Mouse (Mus musculus) embryonic facial prominence, embryonic 14.5 days (tissue): Measurements from ENCODE around the gene Cdc42ep2. TPM values are rescaled to one million over a fixed set of nuclear protein-coding genes. Genes with fewer than 3 reads are reported as not detected.
"Not testable (repeated sequence)": the region's sequence is repeated elsewhere in the genome, so short reads cannot be mapped to it uniquely, and the experiment has no call there.

Experiments
- ATAC-seq: fragments of 200-750 bp; cut with Nextera tagmentation; 2 replicates; pipeline ENCODE4 v1.8.0; 2017; ENCODE audit warnings: low read depth, moderate number of reproducible peaks, moderate TSS enrichment
- DNase-seq: peaks from one replicate; pipeline ENCODE4 v3.0.0-alpha.2; 2015; ENCODE audit warnings: low spot score
- H3K27ac ChIP-seq: fragments of 300-500 bp; sonication (generic); replicated peaks from 2 replicates; pipeline ENCODE4 v1.5.1; 2014; ENCODE audit warnings: low read depth, mild to moderate bottlenecking, low read length, moderate library complexity
- H3K27me3 ChIP-seq: fragments of 300-500 bp; sonication (generic); replicated peaks from 2 replicates; pipeline ENCODE4 v1.6.1; 2014; ENCODE audit warnings: low read length; ENCODE audit not compliant: control insufficient read depth, insufficient read depth
- H3K36me3 ChIP-seq: fragments of 300-500 bp; sonication (generic); 2 replicates; pipeline ENCODE4 v1.6.1; 2014; ENCODE audit warnings: low read length, mixed read lengths; ENCODE audit not compliant: control insufficient read depth, insufficient read depth
- H3K4me1 ChIP-seq: fragments of 300-500 bp; sonication (generic); 2 replicates; pipeline ENCODE4 v1.6.1; 2014; ENCODE audit warnings: antibody characterized with exemption, low read length; ENCODE audit not compliant: control insufficient read depth, insufficient read depth
- H3K4me2 ChIP-seq: fragments of 300-500 bp; sonication (generic); 2 replicates; pipeline ENCODE4 v1.6.1; 2014; ENCODE audit warnings: low read depth, mild to moderate bottlenecking, low read length, moderate library complexity, mixed read lengths
- H3K4me3 ChIP-seq: fragments of 300-500 bp; sonication (generic); 2 replicates; pipeline ENCODE4 v1.5.1; 2014; ENCODE audit warnings: low read depth, mild to moderate bottlenecking, low read length
- H3K9ac ChIP-seq: fragments of 300-500 bp; sonication (generic); 2 replicates; pipeline ENCODE4 v1.6.1; 2014; ENCODE audit warnings: low read depth, mild to moderate bottlenecking, low read length, moderate library complexity, mixed read lengths
- H3K9me3 ChIP-seq: fragments of 300-500 bp; sonication (generic); 2 replicates; pipeline ENCODE4 v1.6.1; 2016; ENCODE audit warnings: low read length; ENCODE audit not compliant: control insufficient read depth
- WGBS: fragments of 180-500 bp; shearing (Covaris S2); extraction: QIAGEN DNeasy Blood & Tissue Kit; methylation state at CpG from one replicate; pipeline ENCODE4 v1.1.7; 2014; 5-methylcytosine and 5-hydroxymethylcytosine counted together
- polyA plus RNA-seq: library from polyadenylated mRNA; unstranded; fragments of >200 nt; fragmentation: Nextera tagmentation; extraction: Ambion mirVana; gene quantifications from 2 replicates; pipeline ENCODE4 v1.2.1, GENCODE M21; 2014

Gene Cdc42ep2
- polyA plus RNA-seq, 1 experiment from 2014 or later = 16.2 TPM

DNA sequence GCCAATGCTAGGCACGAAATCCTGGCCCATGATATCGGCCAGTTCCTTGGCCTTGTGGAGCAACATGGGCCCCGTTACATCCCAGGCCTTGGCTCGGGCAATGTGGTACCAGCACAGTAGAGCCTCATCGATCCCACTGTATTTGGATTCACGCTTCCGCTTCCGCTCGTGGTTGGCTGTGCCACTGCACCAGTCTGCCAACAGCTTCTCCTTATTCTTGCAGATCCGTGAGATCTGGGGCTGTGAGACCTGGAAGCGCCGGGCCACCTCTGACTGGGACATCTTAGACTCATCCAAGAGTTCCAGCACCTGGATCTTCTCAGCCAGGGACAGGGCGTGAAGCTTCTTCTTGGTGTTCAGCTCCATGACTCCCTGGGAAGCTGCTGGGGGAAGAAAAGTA is 31.9 kb downstream of the Cdc42ep2 start:
- H3K4me3 ChIP-seq = no peak overlapping the region
- H3K4me2 ChIP-seq = peak overlapping the region; percentile 82
- WGBS = 94% methylated on average over 13 of the region's 13 CpGs
- H3K4me1 ChIP-seq = 0 out of 2 replicates have a peak, but pooled peaks cover 4% of the 10 kb centered on the region
- DNase-seq (no peak), ATAC-seq (no peak)
- H3K27ac ChIP-seq = no peak overlapping the region
- no peaks in the 10 kb centered on the region for H3K27me3 ChIP-seq
- no peaks in the 10 kb centered on the region for H3K9me3 ChIP-seq
- no peak overlapping the region for H3K9ac ChIP-seq
- H3K36me3 ChIP-seq = peaks cover 33% of the 10 kb centered on the region

DNA sequence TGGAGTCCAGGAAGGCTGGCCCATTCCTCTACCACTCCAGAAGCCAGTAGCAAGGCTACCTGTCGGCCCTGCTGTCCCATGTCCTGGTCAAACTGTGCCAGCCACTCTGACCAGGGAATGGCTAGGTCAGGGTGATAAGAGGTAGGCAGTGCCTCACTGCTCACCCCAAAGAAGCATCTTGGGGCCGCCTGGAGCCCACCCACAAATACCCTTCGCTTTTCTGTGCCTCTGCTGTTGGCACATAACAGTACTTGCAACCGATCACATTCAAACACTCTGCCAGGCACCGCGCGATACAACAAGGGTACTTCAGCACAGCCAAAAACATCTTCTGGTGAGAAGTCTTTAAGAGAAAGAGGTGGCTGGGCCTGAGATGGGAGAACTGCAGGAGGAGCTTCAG is 32.4 kb downstream of the Cdc42ep2 start:
- ATAC-seq = no peak
- Histone ChIP-seq H3K27me3 (no peaks in the 10 kb centered on the region), H3K4me2 (no peak overlapping the region), H3K9me3 (no peaks in the 10 kb centered on the region), H3K9ac (no peak overlapping the region), H3K36me3 (peaks cover 28% of the 10 kb centered on the region), H3K4me1 (0 out of 2 replicates have a peak, but pooled peaks cover 4% of the 10 kb centered on the region), H3K4me3 (no peak overlapping the region), H3K27ac (no peak overlapping the region)
- no peak for DNase-seq
- 91% methylated on average over 7 of the region's 7 CpGs for WGBS

DNA sequence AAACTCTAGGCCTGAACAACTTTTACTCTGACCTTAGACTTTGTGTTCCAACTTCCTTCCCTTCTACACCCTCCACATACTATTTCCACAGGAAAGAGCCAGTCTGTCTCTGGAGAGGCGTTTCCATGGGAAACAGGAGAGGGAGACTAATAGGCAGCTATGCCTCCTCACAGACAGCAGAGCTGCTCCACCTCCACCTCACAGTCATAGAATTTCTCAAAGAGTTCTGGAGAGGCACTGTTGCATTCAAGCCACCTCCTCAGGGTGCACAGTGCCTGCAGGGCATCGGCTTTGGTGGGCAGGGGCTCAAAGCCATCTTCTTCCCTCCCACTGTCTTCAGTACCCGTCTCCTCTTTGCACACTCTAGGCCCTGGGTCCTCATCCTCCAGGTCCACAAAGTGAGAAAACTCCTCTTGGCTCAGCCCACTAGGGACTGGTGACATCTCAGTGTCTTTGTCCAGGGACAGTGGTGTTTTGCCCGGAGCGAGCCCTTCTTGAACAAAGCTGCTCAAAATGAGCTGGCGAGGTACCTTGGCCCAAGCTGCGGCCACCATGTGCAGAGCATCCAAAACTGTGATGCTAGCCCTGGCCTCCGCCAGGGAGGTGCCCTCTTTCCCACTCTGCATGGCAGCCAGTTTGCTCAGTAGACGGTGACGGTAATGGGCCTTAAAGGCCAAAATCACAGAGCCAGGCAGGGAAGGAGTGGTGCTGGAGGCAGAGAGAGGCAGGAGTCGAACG is 32.9 kb downstream of the Cdc42ep2 start:
- H3K27ac ChIP-seq = no peak overlapping the region
- no peak for DNase-seq
- no peaks in the 10 kb centered on the region for H3K9me3 ChIP-seq
- H3K4me1 ChIP-seq = 0 out of 2 replicates have a peak, but pooled peaks cover 4% of the 10 kb centered on the region
- 91% methylated on average over 12 of the region's 12 CpGs for WGBS
- H3K27me3 ChIP-seq = no peaks in the 10 kb centered on the region
- no peak overlapping the region for H3K4me3 ChIP-seq
- no peak overlapping the region for H3K4me2 ChIP-seq
- H3K9ac ChIP-seq = no peak overlapping the region
- ATAC-seq = no peak
- H3K36me3 ChIP-seq = peaks cover 24% of the 10 kb centered on the region

DNA sequence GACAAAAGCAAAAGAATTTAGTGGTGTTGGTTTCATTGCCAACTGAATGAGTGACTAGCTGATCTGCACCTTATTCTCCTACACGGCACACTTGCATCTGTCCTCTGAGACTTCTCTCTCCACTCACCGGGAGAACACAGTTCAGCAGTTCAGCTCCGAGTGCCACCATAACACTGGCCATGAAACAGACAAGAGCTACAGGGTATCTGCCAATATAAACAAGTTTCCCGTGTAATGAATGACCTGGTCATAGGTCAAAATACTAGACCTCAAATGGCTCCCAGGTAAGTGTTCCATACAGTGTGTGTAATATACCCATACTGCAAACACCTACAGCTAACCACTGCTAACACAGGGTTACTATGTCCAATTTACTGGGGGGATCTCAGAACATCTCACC is 35.4 kb downstream of the Cdc42ep2 start:
- H3K4me1 ChIP-seq = 0 out of 2 replicates have a peak, but pooled peaks cover 4% of the 10 kb centered on the region
- no peak overlapping the region for H3K4me2 ChIP-seq
- no peak overlapping the region for H3K9ac ChIP-seq
- DNase-seq = no peak
- H3K27ac ChIP-seq = no peak overlapping the region
- no peak overlapping the region for H3K4me3 ChIP-seq
- 70% methylated on average over 4 of the region's 4 CpGs for WGBS
- H3K27me3 ChIP-seq = no peaks in the 10 kb centered on the region
- ATAC-seq = no peak
- H3K9me3 ChIP-seq = no peaks in the 10 kb centered on the region
- 0 out of 2 replicates have a peak, but pooled peaks cover 10% of the 10 kb centered on the region for H3K36me3 ChIP-seq

DNA sequence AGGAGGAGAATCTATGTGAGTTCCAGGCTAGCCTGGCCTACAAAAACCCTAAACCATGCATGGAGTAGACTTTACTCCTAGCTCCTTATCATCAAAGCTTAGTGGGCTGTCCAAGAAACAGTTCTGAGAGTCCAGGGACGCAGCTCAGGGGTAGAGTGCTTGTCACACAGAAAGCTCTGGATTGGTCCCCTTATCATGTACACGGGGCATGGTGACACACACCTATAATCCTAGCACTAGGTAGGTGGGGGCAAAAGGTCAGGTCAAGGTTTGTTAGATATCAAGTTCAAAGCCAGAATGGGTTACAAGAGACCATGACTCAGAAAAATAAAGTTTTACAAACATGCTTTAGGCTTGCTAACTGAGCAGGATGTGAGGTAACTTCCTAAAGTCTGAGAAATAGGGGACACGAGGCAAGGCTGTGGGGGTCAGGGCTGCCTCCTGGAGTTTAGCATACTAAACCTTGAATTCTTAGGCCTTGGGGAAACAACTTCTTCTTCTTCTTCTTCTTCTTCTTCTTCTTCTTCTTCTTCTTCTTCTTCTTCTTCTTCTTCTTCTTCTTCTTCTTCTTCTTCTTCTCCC is 37.3 kb downstream of the Cdc42ep2 start:
- Histone ChIP-seq H3K36me3 (0 out of 2 replicates have a peak, but pooled peaks cover 5% of the 10 kb centered on the region), H3K27ac (no peak overlapping the region), H3K4me2 (no peak overlapping the region), H3K27me3 (no peaks in the 10 kb centered on the region), H3K4me1 (no peaks in the 10 kb centered on the region), H3K9me3 (no peaks in the 10 kb centered on the region), H3K9ac (no peak overlapping the region), H3K4me3 (no peak overlapping the region)
- DNase-seq = no peak
- no peak for ATAC-seq
- WGBS = 84% methylated on average over 3 of the region's 3 CpGs

DNA sequence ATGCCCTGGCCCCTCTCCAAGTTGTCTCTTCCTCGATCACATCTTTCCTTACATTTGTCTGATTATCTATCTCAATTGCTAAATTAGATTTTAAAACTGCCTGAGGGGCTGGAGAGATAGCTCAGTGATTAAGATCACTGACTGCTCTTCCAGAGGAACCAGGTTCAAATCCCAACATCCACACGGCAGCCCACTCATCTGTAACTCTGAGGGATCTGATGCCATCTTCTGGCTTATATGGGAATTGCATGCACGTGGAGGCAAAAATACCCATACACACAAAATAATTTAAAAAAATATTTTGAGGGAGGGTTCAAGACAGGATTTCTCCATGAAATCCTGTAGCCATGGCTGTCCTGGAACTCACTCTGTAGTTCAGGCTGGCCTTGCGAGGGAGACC is 38.8 kb downstream of the Cdc42ep2 start:
- Histone ChIP-seq H3K27ac (no peak overlapping the region), H3K36me3 (no peaks in the 10 kb centered on the region)
- DNase-seq = no peak

DNA sequence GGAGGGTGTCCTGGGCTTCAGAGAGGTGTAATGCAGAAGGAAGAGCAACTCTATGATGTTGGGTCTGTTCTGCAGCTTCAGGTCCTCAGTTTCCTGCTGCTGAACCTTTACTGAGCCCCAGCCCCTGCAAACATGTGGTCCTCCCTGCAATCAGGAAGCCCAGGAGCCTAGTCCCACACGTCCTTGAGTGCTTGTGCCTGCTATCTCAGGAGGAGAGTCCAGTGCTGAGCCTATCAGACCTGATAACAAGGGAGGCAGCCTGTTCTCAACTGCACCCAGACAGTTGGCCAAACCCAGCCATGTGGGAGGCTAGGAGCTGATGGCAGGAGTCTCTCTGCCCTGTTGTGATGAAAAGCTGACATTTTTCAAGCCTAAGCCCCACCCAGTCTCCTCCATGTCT is 40.7 kb downstream of the Cdc42ep2 start:
- Histone ChIP-seq H3K9ac (no peak overlapping the region), H3K4me3 (no peak overlapping the region), H3K27me3 (no peaks in the 10 kb centered on the region), H3K36me3 (no peaks in the 10 kb centered on the region), H3K27ac (no peak overlapping the region), H3K4me2 (no peak overlapping the region), H3K9me3 (no peaks in the 10 kb centered on the region), H3K4me1 (no peaks in the 10 kb centered on the region)
- 58% methylated on average over 1 of the region's 1 CpGs for WGBS
- DNase-seq = no peak
- ATAC-seq = no peak

More for the DNA sequence above, 38.8 kb downstream of the Cdc42ep2 start:
- Histone ChIP-seq H3K4me1 (no peaks in the 10 kb centered on the region), H3K4me2 (no peak overlapping the region), H3K9ac (no peak overlapping the region), H3K27me3 (no peaks in the 10 kb centered on the region), H3K4me3 (no peak overlapping the region), H3K9me3 (no peaks in the 10 kb centered on the region)
- 54% methylated on average over 4 of the region's 4 CpGs for WGBS
- no peak for ATAC-seq

DNA sequence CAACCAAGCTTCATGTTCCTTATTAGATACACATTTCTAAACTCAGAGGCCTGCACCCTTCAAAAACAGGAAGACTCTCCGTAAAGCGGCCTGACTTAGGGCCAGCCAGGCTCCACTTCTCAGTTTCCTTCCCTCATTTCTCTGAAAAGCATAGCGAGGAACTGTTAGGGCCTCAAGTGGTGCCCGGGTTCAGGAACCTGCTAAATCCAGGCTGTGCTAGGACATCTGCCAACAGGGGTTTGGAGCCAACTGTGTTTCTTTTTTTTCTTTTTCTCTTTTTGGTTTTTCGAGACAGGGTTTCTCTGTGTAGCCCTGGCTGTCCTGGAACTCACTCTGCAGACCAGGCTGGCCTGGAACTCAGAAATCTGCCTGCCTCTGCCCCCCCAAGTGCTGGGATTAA is 42.5 kb downstream of the Cdc42ep2 start:
- H3K4me3 ChIP-seq, ATAC-seq, H3K9me3 ChIP-seq, H3K27ac ChIP-seq, DNase-seq, H3K9ac ChIP-seq, H3K4me1 ChIP-seq, H3K27me3 ChIP-seq, H3K4me2 ChIP-seq, H3K36me3 ChIP-seq: not testable (repeated sequence)
- WGBS = 74% methylated on average over 5 of the region's 5 CpGs

DNA sequence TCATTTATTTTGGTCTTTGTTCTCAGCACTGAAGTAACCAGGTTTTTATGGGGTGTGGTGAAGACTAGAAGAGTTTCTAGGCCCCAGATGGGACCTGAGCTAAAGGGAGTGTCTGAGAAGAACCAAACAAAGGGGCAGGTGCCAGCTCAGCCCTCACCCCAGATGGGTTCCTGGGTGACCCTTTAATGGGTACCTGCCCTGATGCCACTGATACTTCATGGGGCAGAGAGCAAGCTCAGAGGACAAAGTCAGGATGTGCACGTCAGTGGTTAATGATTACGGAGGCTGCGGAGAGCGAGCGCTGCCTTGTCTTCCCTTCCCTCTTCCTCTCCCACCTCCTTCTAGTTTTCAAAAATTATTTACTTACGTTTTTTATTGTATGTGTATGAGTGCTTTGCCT is 43.5 kb downstream of the Cdc42ep2 start:
- no peak overlapping the region for H3K4me2 ChIP-seq
- no peaks in the 10 kb centered on the region for H3K27me3 ChIP-seq
- H3K4me1 ChIP-seq = no peaks in the 10 kb centered on the region
- DNase-seq (no peak), ATAC-seq (no peak)
- no peak overlapping the region for H3K9ac ChIP-seq
- WGBS = 94% methylated on average over 6 of the region's 6 CpGs
- H3K27ac ChIP-seq = no peak overlapping the region
- no peaks in the 10 kb centered on the region for H3K36me3 ChIP-seq
- H3K4me3 ChIP-seq = no peak overlapping the region
- no peaks in the 10 kb centered on the region for H3K9me3 ChIP-seq
